Mouse (Mus musculus) heart, embryonic 10.5 days (tissue): ENCODE results near the gene Mapk10. TPM values are rescaled to one million over a fixed set of nuclear protein-coding genes. Genes with fewer than 3 reads are reported as not detected.
"Not testable (repeated sequence)": the region's sequence is repeated elsewhere in the genome, so short reads cannot be mapped to it uniquely, and the experiment has no call there.

Experiments used
- DNase-seq: peaks from one replicate; pipeline ENCODE4 v3.0.0-alpha.2; 2017; ENCODE audit warnings: low spot score
- H3K27ac ChIP-seq: fragments of 300-500 bp; sonication (generic); 2 replicates; pipeline ENCODE4 v1.5.1; 2016; ENCODE audit warnings: mild to moderate bottlenecking
- H3K27me3 ChIP-seq: fragments of 300-500 bp; sonication (generic); 2 replicates; pipeline ENCODE4 v1.6.1; 2016; ENCODE audit warnings: mild to moderate bottlenecking; ENCODE audit not compliant: poor library complexity, insufficient read depth, severe bottlenecking
- H3K36me3 ChIP-seq: fragments of 300-500 bp; sonication (generic); 2 replicates; pipeline ENCODE4 v1.6.1; 2016; ENCODE audit warnings: mild to moderate bottlenecking, moderate library complexity
- H3K4me1 ChIP-seq: fragments of 300-500 bp; sonication (generic); 2 replicates; pipeline ENCODE4 v1.6.1; 2016; ENCODE audit warnings: mild to moderate bottlenecking
- H3K4me3 ChIP-seq: fragments of 300-500 bp; sonication (generic); 2 replicates; pipeline ENCODE4 v1.5.1; 2016; ENCODE audit warnings: mild to moderate bottlenecking, moderate library complexity
- H3K9me3 ChIP-seq: fragments of 300-500 bp; sonication (generic); 2 replicates; pipeline ENCODE4 v1.6.1; 2016; ENCODE audit warnings: mild to moderate bottlenecking, moderate library complexity
- WGBS: fragments of 180-500 bp; shearing (Covaris S2); methylation state at CpG from one replicate; pipeline ENCODE4 v1.1.7; 2016; 5-methylcytosine and 5-hydroxymethylcytosine counted together
- polyA plus RNA-seq: library from polyadenylated mRNA; unstranded; fragments of >200 nt; fragmentation: Nextera tagmentation; extraction: Ambion mirVana; gene quantifications from 2 replicates; pipeline ENCODE4 v1.2.1, GENCODE M21; 2016

Mapk10 gene
- polyA plus RNA-seq, 1 experiment from 2014 or later: 0.29 TPM

GRCm38 (mm10) chr5:102903487-102903886 lies 307.6 kb downstream of the Mapk10 start:
- DNase-seq: no peak
- no peaks in the 10 kb centered on the region for H3K9me3 ChIP-seq
- no peaks in the 10 kb centered on the region for H3K36me3 ChIP-seq
- 0 out of 2 replicates have a peak, but pooled peaks cover 3% of the 10 kb centered on the region for H3K4me1 ChIP-seq
- H3K4me3 ChIP-seq: no peak overlapping the region
- H3K27me3 ChIP-seq: no peaks in the 10 kb centered on the region
- no peak overlapping the region for H3K27ac ChIP-seq
- 87% methylated on average over 9 of the region's 9 CpGs for WGBS

- Histone ChIP-seq H3K27ac (no peak overlapping the region), H3K4me1 (0 out of 2 replicates have a peak, but pooled peaks cover 3% of the 10 kb centered on the region), H3K4me3 (no peak overlapping the region), H3K9me3 (no peaks in the 10 kb centered on the region), H3K27me3 (no peaks in the 10 kb centered on the region), H3K36me3 (no peaks in the 10 kb centered on the region)
- no peak for DNase-seq
- WGBS: 77% methylated on average over 5 of the region's 5 CpGs
These were observed 310.0 kb downstream of the Mapk10 start for GRCm38 (mm10) chr5:102901176-102901575.

GRCm38 (mm10) chr5:102899680-102900215 lies 311.4 kb downstream of the Mapk10 start:
- Histone ChIP-seq H3K27ac (no peak overlapping the region), H3K9me3 (no peaks in the 10 kb centered on the region), H3K4me1 (no peaks in the 10 kb centered on the region), H3K36me3 (no peaks in the 10 kb centered on the region), H3K27me3 (no peaks in the 10 kb centered on the region), H3K4me3 (no peak overlapping the region)
- no peak for DNase-seq
- WGBS: 78% methylated on average over 6 of the region's 6 CpGs

DNA sequence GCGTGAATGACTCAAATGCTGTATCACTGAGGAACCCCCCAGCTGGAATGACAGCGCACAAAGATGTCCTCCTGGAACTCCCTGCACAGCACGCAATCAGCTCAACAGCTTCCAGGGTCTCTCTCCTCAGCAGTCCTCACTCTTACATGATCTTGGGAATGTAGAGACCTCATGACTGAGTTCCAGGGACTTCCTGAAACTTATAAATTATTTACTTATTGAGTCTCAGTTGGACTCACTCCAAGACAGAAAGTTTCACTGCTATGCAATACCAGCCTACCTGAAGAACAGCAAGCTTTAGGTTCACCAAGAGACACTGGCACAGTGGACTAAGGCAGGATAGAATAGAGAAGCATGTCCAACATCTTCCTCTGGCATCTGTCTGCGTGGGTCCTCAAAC lies 312.8 kb downstream of the Mapk10 start:
- WGBS: 89% methylated on average over 4 of the region's 4 CpGs
- DNase-seq: no peak
- H3K4me1 ChIP-seq: no peaks in the 10 kb centered on the region
- no peaks in the 10 kb centered on the region for H3K9me3 ChIP-seq
- H3K27me3 ChIP-seq: no peaks in the 10 kb centered on the region
- no peak overlapping the region for H3K4me3 ChIP-seq
- no peak overlapping the region for H3K27ac ChIP-seq
- H3K36me3 ChIP-seq: no peaks in the 10 kb centered on the region

- peaks cover 6% of the 10 kb centered on the region; the same call in 1 of the 2 replicates for H3K36me3 ChIP-seq
- H3K27ac ChIP-seq: no peak overlapping the region
- H3K4me3 ChIP-seq: no peak overlapping the region
- no peaks in the 10 kb centered on the region for H3K4me1 ChIP-seq
- 81% methylated on average over 11 of the region's 11 CpGs for WGBS
- no peaks in the 10 kb centered on the region for H3K27me3 ChIP-seq
- DNase-seq: no peak
- H3K9me3 ChIP-seq: no peaks in the 10 kb centered on the region
These were observed 318.9 kb downstream of the Mapk10 start for GRCm38 (mm10) chr5:102892226-102892625.

GRCm38 (mm10) chr5:102889163-102889488 lies 322.0 kb downstream of the Mapk10 start:
- peaks cover 6% of the 10 kb centered on the region; the same call in 1 of the 2 replicates for H3K36me3 ChIP-seq
- DNase-seq: no peak
- no peaks in the 10 kb centered on the region for H3K27me3 ChIP-seq
- no peaks in the 10 kb centered on the region for H3K4me1 ChIP-seq
- no peak overlapping the region for H3K27ac ChIP-seq
- H3K9me3 ChIP-seq: no peaks in the 10 kb centered on the region
- WGBS: 84% methylated on average over 2 of the region's 2 CpGs
- no peak overlapping the region for H3K4me3 ChIP-seq

GRCm38 (mm10) chr5:102888482-102889162 lies 322.5 kb downstream of the Mapk10 start:
- H3K27ac ChIP-seq: no peak overlapping the region
- no peaks in the 10 kb centered on the region for H3K27me3 ChIP-seq
- H3K4me3 ChIP-seq: no peak overlapping the region
- WGBS: 83% methylated on average over 14 of the region's 14 CpGs
- DNase-seq: no peak
- no peaks in the 10 kb centered on the region for H3K4me1 ChIP-seq
- H3K36me3 ChIP-seq: peaks cover 6% of the 10 kb centered on the region; the same call in 1 of the 2 replicates
- no peaks in the 10 kb centered on the region for H3K9me3 ChIP-seq

GRCm38 (mm10) chr5:102875628-102876027 lies 335.5 kb downstream of the Mapk10 start:
- no peak overlapping the region for H3K4me3 ChIP-seq
- no peaks in the 10 kb centered on the region for H3K9me3 ChIP-seq
- no peaks in the 10 kb centered on the region for H3K36me3 ChIP-seq
- H3K4me1 ChIP-seq: no peaks in the 10 kb centered on the region
- H3K27me3 ChIP-seq: no peaks in the 10 kb centered on the region
- 54% methylated on average over 16 of the region's 16 CpGs for WGBS
- no peak overlapping the region for H3K27ac ChIP-seq
- DNase-seq: no peak

DNA sequence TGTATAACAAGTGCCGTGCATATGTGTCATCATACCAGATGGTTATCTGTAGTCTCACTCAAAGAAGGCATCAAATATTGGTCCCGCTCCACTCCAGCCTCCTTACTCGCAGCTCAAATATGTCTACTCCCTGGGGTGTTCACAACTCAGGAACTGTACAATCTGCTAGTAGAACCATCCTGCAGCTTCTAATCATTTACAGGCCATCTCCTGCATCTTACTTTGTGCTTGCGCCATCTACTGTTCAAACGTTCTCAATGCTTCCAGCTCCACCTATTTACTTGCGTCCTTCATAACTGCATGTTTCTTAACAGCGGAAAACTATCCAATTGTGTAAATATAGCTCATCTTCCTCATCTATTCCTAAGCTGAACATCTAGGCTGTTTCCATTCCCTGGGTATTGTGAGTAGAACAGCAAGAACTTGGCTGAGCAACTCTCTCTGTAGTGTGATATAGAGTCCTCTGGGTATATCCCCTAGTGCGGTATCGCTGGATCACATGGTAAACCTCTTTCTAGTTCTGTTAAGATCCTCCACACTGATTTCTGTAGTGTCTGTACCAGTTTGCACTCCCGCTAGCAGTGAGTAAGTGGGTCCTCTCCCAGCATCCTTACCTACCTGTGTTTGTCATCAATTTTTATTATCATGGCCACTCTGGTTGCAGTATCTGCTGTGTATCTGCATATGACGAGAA lies 336.4 kb downstream of the Mapk10 start:
- Histone ChIP-seq H3K4me1 (no peaks in the 10 kb centered on the region), H3K27ac (no peak overlapping the region), H3K36me3 (no peaks in the 10 kb centered on the region), H3K4me3 (peak overlapping the region; percentile 6; the same call in 1 of the 2 replicates), H3K9me3 (no peaks in the 10 kb centered on the region), H3K27me3 (no peaks in the 10 kb centered on the region)
- WGBS: 47% methylated on average over 11 of the region's 11 CpGs
- DNase-seq: no peak

GRCm38 (mm10) chr5:102872996-102873395 lies 338.1 kb downstream of the Mapk10 start:
- DNase-seq, H3K27ac ChIP-seq, H3K36me3 ChIP-seq, H3K27me3 ChIP-seq, H3K9me3 ChIP-seq, H3K4me1 ChIP-seq, H3K4me3 ChIP-seq: not testable (repeated sequence)
- 84% methylated on average over 9 of the region's 9 CpGs for WGBS

DNA sequence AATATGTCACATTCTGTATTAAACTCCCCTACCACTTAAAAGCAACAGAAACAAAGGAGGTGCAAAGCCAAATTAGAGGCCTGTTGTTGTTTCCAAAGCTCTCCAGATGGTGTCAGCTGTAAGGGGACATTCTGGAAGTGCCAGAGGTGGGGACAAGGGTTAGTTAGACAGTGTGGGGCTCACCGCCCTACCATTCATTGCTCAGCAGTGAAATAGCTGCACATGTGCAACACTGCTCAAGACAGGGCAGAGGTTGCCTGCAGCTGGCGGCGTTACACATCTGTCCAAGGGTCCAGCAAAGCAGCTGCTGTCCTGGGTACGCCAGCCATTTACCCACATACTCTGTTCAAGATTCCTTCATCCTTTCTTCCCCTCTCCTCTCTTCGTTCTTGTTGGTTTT lies 342.9 kb downstream of the Mapk10 start:
- H3K9me3 ChIP-seq: no peaks in the 10 kb centered on the region
- no peaks in the 10 kb centered on the region for H3K27me3 ChIP-seq
- H3K4me1 ChIP-seq: peaks cover 4% of the 10 kb centered on the region; the same call in 1 of the 2 replicates
- no peak overlapping the region for H3K4me3 ChIP-seq
- DNase-seq: no peak
- WGBS: 63% methylated on average over 5 of the region's 5 CpGs
- H3K36me3 ChIP-seq: no peaks in the 10 kb centered on the region
- no peak overlapping the region for H3K27ac ChIP-seq

DNA sequence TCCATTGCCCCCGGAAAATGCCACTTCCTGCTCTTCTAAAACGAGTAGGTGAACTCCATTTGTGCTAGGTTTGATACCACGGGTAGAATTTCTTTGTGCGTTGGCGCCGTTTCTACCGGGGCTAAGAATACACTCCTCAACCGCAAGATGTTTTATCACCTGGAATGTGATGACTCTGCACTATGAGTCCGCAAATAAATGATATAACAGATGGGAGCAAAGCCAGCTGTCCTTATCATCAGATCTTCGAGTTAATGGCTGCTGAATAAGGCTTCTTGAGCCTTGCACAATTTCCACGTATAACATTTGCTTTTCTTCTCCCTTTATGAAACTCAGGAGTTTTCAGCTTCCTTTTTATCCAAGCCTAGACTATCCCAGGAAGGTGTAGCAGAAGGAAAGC lies 351.4 kb downstream of the Mapk10 start:
- Histone ChIP-seq H3K4me1 (peaks cover 4% of the 10 kb centered on the region; the same call in 1 of the 2 replicates), H3K9me3 (no peaks in the 10 kb centered on the region), H3K27ac (no peak overlapping the region), H3K36me3 (no peaks in the 10 kb centered on the region; the same call in 1 of the 2 replicates), H3K4me3 (no peak overlapping the region), H3K27me3 (no peaks in the 10 kb centered on the region)
- no peak for DNase-seq
- 80% methylated on average over 11 of the region's 11 CpGs for WGBS

GRCm38 (mm10) chr5:102858047-102858446 lies 353.1 kb downstream of the Mapk10 start:
- no peak overlapping the region for H3K27ac ChIP-seq
- H3K4me1 ChIP-seq: peaks cover 4% of the 10 kb centered on the region; the same call in 1 of the 2 replicates
- no peaks in the 10 kb centered on the region; the same call in 1 of the 2 replicates for H3K36me3 ChIP-seq
- no peaks in the 10 kb centered on the region for H3K27me3 ChIP-seq
- DNase-seq: no peak
- H3K4me3 ChIP-seq: no peak overlapping the region
- H3K9me3 ChIP-seq: no peaks in the 10 kb centered on the region
